Mouse (Mus musculus) monocyte, adult 2 months (primary cell): ENCODE results near the gene Tmem168.

ENCODE experiments used
- DNase-seq, 2 experiments: peaks; one replicate each; pipeline ENCODE4 v3.0.0; 2022; ENCODE audit warnings: low spot score in 2 of 2, low read depth in 1 of 2

Tmem168 gene

DNA sequence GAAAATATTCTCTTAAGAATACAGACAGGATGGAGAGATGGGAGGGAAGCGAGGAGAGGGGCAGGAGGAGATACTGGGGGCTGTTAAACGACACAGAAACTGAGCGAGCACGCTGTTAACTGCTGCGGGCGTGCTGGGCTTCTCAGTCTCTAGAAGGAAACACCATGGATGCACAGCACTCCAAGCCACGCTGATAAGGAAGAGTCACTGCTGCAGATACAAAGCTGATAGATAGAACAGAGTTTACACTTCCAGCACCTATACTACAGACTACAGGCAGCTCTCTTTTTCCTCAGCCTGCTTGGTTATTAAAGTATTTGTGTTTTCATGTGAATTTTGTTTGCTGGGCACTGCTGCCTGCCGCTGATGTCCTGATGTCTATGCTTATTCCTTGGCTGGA, 21.7 kb downstream of the Tmem168 start:
- no peak for DNase-seq

DNA sequence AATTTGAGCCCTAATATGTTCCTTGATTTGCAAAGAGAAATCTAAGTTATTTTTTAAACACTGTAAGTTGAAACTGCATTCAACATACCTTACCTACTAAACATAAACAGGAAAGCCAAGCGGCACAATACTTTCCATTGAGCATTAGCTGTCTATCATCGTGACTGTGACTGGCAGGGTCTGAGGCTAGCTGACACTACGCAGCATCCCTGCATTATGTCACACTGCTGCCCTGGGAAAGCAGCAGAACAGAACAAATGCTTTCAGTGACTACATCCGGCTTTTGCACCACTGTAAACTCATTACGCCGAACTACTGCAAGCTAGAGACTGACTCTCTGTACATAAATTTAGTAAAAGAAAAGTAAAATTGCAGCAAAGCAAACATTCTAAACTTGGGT, 23.1 kb downstream of the Tmem168 start:
- DNase-seq = no peak

DNA sequence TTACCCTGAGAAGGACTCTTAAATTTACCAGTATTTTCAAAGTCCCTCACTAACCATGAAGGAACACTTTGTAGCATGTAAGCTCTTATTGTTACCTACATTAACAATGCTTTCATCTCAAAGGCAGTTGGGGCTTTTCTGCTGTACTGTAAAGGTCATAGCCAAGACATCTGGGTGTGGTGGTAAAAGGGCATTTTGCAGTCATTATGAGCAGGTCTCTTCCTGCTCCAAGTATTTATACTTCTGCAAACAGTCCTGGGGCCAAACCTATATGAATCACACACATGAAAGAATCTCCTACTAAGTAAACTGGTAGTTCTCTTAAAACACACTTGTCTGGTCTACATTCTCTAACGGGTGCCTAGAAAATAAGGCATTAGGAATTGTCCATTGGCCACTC, 25.8 kb downstream of the Tmem168 start:
- no peak for DNase-seq

DNA sequence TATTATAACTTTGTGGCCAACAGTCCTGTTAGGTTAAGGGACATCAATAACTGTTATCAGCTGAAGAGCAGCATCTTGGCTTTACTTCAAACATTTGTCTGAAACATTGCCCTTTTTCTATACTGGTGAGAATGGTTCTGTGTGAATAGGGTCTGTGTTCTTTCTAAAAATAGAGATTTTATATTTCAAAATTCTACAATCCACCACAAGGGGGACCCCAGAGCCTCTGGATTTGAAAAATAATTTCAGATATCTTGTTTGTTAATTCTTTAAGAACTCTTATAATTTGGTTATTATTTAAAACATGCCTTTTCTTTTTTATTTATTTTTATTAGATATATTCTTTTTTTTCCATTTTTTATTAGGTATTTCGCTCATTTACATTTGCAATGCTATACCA, 42.2 kb downstream of the Tmem168 start:
- no peak for DNase-seq

DNA sequence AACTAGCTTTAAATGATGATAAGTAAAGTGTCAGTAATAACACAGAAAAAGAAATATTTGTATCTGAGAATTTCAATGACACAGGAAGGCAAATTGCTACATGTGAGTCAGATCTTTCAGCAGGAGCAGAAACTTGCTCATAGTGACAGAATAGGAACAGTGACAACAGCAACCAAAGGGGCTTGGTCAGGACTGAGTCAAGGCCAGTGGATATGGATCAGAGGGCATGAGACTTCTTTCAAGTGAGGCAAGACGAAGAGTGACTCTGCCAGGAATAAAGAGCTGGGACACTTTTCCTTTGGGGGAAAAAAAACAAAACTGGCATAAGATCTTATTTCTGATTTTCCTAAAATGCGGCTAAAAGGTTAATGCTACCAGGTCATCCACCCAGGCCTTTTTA, 52.6 kb downstream of the Tmem168 start:
- no peak for DNase-seq

DNA sequence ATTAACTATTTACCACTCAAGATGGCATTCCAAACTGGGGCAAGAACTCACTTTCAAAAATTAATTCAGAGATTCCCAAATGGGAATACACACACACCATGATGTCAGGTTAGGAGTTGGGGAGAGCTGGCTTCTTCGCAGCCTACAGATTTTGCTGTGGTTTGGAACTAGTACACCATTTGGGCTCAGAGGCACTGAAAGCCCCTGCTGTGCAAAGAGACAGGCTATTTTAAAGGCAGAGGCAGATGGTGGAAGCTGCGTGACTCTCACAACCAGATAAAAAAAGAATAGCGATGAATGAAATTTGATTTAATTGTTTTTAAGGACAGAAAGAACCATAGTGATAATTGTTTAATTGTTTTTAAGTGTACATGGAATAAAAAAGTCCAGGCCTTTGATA, 66.1 kb downstream of the Tmem168 start:
- DNase-seq = no peak

DNA sequence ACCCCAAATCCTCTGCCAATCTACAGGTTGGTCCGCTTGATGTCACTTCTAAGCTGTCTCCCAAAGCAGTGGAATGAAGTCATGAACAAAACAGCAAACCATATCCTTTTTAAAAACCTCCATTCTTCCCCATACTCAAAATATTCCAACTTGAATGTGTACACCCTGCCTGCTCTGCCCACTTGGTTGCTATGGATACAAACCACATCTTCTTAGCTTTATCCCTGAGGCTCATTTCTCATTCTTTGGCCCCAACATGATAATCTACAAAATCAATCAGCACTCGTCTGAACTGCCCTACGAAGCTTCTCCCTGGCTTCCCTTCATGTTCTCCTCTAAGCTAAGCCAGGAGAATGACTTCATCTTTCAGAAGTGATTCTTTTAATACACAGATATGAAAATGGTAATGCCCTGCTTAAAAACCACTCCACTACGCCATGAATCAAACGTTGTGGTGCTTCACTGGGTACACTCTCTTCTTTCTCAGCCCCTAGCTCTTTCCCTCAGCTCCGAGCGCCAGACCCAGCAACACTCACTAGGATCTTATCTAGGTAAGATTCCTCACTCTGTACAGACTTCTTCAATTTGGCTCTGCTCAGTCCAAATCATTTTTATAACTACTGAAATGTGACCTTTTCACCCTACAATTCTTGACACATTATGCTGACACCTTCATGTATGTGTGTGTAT, 70.5 kb downstream of the Tmem168 start:
- DNase-seq = no peak
